Mouse (Mus musculus) bone marrow macrophage, adult 2 months (primary cell): Measurements from ENCODE around the gene Gm1604a.
"Not testable (repeated sequence)": the region's sequence is repeated elsewhere in the genome, so short reads cannot be mapped to it uniquely, and the experiment has no call there.

ENCODE experiments used
- CTCF ChIP-seq: IDR thresholded peaks from 2 replicates; pipeline ENCODE4 v1.5.1; 2012; ENCODE audit warnings: low read depth, mild to moderate bottlenecking, low read length, moderate library complexity
- POLR2A ChIP-seq: IDR thresholded peaks from 2 replicates; pipeline ENCODE4 v1.6.1; 2012; ENCODE audit warnings: mild to moderate bottlenecking, low read depth, low read length, borderline replicate concordance

DNA sequence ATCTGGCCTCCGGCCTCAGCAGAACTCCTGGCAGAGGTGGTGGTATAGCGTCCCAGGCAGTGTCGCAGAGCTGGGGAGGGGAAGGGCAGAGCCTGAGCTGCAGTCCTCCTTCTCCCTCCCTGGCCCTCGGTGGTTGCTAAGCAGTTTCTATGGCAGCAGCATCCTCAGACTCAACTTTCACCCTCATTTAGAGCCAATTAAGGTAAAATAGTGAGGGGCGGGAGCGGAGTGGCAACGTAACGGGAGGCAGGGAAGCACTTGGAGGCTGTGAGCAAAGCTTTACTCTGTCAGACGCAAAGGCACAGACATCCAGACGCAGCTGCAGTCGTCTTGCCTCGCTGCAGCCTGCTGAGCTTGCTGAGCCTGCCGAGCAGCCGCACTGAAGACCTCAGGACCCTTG lies at the start of gene Gm1604a:
- TF ChIP-seq CTCF, POLR2A: not testable (repeated sequence)
